Mouse (Mus musculus): ENCODE results near the gene Nfib. TPM values are rescaled to one million over a fixed set of nuclear protein-coding genes. Genes with fewer than 3 reads are reported as not detected.

Nfib gene
- polyA plus RNA-seq, 1 experiment from 2014 or later: 58.4 TPM

DNA sequence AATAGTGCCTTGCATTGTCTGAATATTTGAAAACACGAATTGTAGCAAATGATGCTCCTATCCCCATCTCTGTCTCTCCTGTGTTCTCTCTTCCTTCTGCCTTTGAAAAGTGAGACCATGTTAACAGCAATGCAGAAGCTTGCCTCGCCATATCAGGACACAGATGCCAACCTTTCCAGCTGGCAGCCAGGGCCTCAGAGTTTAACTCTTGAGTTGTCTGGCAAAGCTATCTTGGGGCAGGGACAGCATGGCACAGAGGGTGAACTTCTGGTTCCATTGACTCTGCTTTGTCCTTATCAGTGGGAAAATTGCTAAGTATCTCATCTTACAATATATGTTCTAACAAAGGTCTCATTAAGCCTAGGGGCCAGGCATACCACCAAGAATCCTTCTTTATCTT is 212.8 kb downstream of the Nfib start:
- Histone ChIP-seq H3K4me1 (replicated peaks; ENCODE audit: control insufficient read depth, insufficient read depth, low read length) (0 out of 2 replicates have a peak, but pooled peaks cover 1% of the 10 kb centered on the region), H3K27ac (ENCODE audit: low read depth, low read length) (no peak overlapping the region), H3K9me3 (ENCODE audit: control insufficient read depth, low read length) (no peaks in the 10 kb centered on the region), H3K4me3 (ENCODE audit: low read depth, low read length) (no peak overlapping the region), H3K4me2 (ENCODE audit: low read depth, low read length, severe bottlenecking) (no peak overlapping the region), H3K27me3 (ENCODE audit: control insufficient read depth, insufficient read depth, low read length) (no peaks in the 10 kb centered on the region), H3K9ac (ENCODE audit: low read length) (no peak overlapping the region), H3K36me3 (ENCODE audit: control insufficient read depth, insufficient read depth, low read length) (peaks cover 5% of the 10 kb centered on the region; the same call in 1 of the 2 replicates)
- 75% methylated on average over 2 of the region's 2 CpGs for WGBS
- no peak for ATAC-seq (replicated peaks; ENCODE audit: low FRiP score)
- DNase-seq (ENCODE audit: low spot score): no peak

DNA sequence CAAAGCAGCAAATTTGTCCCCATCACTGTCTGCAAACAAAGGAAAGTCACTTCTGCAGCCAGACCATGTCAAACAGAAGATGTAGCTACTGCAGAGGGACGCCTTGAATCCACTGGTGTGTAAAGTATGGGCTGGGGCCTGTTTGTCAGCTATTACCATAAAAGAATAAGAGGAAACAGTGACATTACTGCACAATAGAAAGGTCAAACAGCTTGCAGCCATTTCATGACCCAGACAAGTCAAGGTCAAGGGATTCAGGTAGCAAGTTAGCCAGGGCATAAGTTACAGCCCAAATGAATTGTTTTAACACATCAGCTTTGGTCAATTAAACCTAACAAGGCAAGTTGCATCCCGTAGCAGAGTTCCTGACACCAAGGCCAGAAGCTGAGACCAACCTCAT is 215.6 kb downstream of the Nfib start:
- H3K27ac ChIP-seq (ENCODE audit: low read depth, low read length): no peak overlapping the region
- no peaks in the 10 kb centered on the region; the same call in 1 of the 2 replicates for H3K36me3 ChIP-seq (ENCODE audit: control insufficient read depth, insufficient read depth, low read length)
- whole genome bisulfite sequencing: 54% methylated on average over 2 of the region's 2 CpGs
- H3K4me3 ChIP-seq (ENCODE audit: low read depth, low read length): no peak overlapping the region
- H3K4me2 ChIP-seq (ENCODE audit: low read depth, low read length, severe bottlenecking): no peak overlapping the region
- 0 out of 2 replicates have a peak, but pooled peaks cover 1% of the 10 kb centered on the region for H3K4me1 ChIP-seq (replicated peaks; ENCODE audit: control insufficient read depth, insufficient read depth, low read length)
- no peak for ATAC-seq (replicated peaks; ENCODE audit: low FRiP score)
- H3K9me3 ChIP-seq (ENCODE audit: control insufficient read depth, low read length): no peaks in the 10 kb centered on the region
- no peak for DNase-seq (ENCODE audit: low spot score)
- H3K9ac ChIP-seq (ENCODE audit: low read length): no peak overlapping the region
- no peaks in the 10 kb centered on the region for H3K27me3 ChIP-seq (ENCODE audit: control insufficient read depth, insufficient read depth, low read length)

DNA sequence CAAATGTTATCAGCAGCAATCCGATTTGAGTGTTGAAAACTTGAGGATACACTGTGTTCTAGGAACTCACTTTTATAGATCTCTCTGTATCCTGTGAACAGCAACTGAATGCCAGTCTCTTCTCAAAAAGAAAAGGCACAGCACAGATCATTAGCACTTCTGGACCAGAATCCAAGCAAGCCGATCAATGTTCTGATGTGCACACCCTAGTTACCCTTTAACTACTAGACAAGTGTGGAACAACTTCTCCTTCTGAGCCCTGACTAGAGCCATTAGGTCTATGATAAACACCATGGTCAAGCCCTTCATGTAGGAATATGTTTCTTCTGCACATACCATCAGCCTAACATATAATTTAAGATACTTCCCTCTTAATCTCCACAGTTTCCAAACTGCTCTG is 219.6 kb downstream of the Nfib start:
- Histone ChIP-seq H3K4me3 (ENCODE audit: low read depth, low read length) (no peak overlapping the region), H3K9ac (ENCODE audit: low read length) (no peak overlapping the region), H3K27ac (ENCODE audit: low read depth, low read length) (no peak overlapping the region), H3K27me3 (ENCODE audit: control insufficient read depth, insufficient read depth, low read length) (no peaks in the 10 kb centered on the region), H3K9me3 (ENCODE audit: control insufficient read depth, low read length) (no peaks in the 10 kb centered on the region), H3K36me3 (ENCODE audit: control insufficient read depth, insufficient read depth, low read length) (no peaks in the 10 kb centered on the region; the same call in 1 of the 2 replicates), H3K4me2 (ENCODE audit: low read depth, low read length, severe bottlenecking) (no peak overlapping the region), H3K4me1 (replicated peaks; ENCODE audit: control insufficient read depth, insufficient read depth, low read length) (0 out of 2 replicates have a peak, but pooled peaks cover 1% of the 10 kb centered on the region)
- ATAC-seq (replicated peaks; ENCODE audit: low FRiP score): no peak
- 93% methylated on average over 2 of the region's 2 CpGs for WGBS
- no peak for DNase-seq (ENCODE audit: low spot score)

DNA sequence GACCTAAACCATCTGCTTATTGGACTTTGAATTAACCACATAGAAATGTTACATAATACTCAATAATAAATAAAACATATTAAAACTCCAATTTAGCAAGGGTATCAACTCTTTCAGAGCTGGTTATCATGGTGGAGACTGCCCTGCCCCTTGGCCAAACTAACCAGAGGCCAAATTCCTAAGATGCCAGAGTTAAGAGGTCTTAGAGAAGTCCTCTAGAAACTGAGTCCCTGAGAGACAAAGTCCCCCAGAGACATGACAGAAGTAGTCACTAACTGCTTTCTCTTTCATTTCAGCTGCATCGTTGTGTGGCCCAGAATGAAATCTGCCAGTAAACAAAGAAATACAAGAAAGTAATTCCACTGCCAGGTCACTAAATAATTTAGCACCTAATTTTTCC is 221.7 kb downstream of the Nfib start:
- no peak overlapping the region for H3K4me2 ChIP-seq (ENCODE audit: low read depth, low read length, severe bottlenecking)
- H3K9ac ChIP-seq (ENCODE audit: low read length): no peak overlapping the region
- H3K9me3 ChIP-seq (ENCODE audit: control insufficient read depth, low read length): no peaks in the 10 kb centered on the region
- H3K4me3 ChIP-seq (ENCODE audit: low read depth, low read length): no peak overlapping the region
- no peak for ATAC-seq (replicated peaks; ENCODE audit: low FRiP score)
- H3K4me1 ChIP-seq (replicated peaks; ENCODE audit: control insufficient read depth, insufficient read depth, low read length): no peaks in the 10 kb centered on the region
- no peaks in the 10 kb centered on the region for H3K27me3 ChIP-seq (ENCODE audit: control insufficient read depth, insufficient read depth, low read length)
- no peak for DNase-seq (ENCODE audit: low spot score)
- H3K27ac ChIP-seq (ENCODE audit: low read depth, low read length): no peak overlapping the region
- no peaks in the 10 kb centered on the region; the same call in 1 of the 2 replicates for H3K36me3 ChIP-seq (ENCODE audit: control insufficient read depth, insufficient read depth, low read length)
- 69% methylated on average over 1 of the region's 1 CpGs for WGBS

DNA sequence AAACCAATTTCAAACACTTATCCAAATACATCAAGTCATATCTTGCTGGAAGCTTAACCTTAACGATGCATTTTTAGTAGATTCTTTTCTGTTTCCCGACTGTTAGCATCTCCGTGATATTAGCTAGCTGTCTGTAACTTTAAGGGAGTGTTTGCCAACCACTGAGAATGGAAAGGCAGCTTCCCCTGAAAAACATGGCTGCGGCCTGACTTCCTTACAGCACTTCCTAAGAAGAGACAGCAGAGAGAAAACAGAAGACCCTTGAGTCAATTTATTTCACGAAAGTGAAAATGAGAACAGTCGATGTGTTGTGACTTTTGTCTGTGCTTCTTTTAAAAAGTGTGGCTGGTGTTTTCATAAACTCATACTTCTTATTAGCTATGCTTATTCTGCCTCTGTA is 222.3 kb downstream of the Nfib start:
- no peak for DNase-seq (ENCODE audit: low spot score)
- H3K27me3 ChIP-seq (ENCODE audit: control insufficient read depth, insufficient read depth, low read length): no peaks in the 10 kb centered on the region
- H3K27ac ChIP-seq (ENCODE audit: low read depth, low read length): no peak overlapping the region
- 82% methylated on average over 6 of the region's 6 CpGs for WGBS
- no peak overlapping the region for H3K4me2 ChIP-seq (ENCODE audit: low read depth, low read length, severe bottlenecking)
- no peaks in the 10 kb centered on the region for H3K9me3 ChIP-seq (ENCODE audit: control insufficient read depth, low read length)
- no peak overlapping the region for H3K9ac ChIP-seq (ENCODE audit: low read length)
- no peak overlapping the region for H3K4me3 ChIP-seq (ENCODE audit: low read depth, low read length)
- ATAC-seq (replicated peaks; ENCODE audit: low FRiP score): no peak
- no peaks in the 10 kb centered on the region; the same call in 1 of the 2 replicates for H3K36me3 ChIP-seq (ENCODE audit: control insufficient read depth, insufficient read depth, low read length)
- H3K4me1 ChIP-seq (replicated peaks; ENCODE audit: control insufficient read depth, insufficient read depth, low read length): no peaks in the 10 kb centered on the region

DNA sequence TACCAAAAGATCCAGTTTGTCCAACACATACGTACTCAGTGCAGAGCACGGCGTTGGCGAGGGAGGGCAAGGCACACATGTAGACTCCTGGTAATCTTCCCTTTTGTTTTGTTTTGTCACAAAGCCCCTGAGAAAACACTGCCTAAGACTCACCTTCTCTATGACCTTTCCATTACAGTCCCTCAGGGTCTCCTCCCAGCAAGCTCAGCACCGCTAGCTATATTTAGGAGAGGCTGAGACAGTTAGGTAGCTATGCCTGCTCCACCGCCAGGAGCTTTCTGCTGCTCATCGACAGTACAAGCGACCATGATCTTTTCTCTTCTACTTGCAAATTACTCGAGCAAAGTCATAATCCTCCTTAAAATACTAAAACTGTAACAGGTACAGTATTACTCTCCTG is 224.9 kb downstream of the Nfib start:
- Histone ChIP-seq H3K27me3 (ENCODE audit: control insufficient read depth, insufficient read depth, low read length) (no peaks in the 10 kb centered on the region), H3K9ac (ENCODE audit: low read length) (no peak overlapping the region), H3K27ac (ENCODE audit: low read depth, low read length) (no peak overlapping the region), H3K9me3 (ENCODE audit: control insufficient read depth, low read length) (no peaks in the 10 kb centered on the region), H3K36me3 (ENCODE audit: control insufficient read depth, insufficient read depth, low read length) (no peaks in the 10 kb centered on the region), H3K4me2 (ENCODE audit: low read depth, low read length, severe bottlenecking) (no peak overlapping the region), H3K4me1 (replicated peaks; ENCODE audit: control insufficient read depth, insufficient read depth, low read length) (no peaks in the 10 kb centered on the region), H3K4me3 (ENCODE audit: low read depth, low read length) (no peak overlapping the region)
- DNase-seq (ENCODE audit: low spot score) (no peak), ATAC-seq (replicated peaks; ENCODE audit: low FRiP score) (no peak)
- WGBS: 84% methylated on average over 9 of the region's 9 CpGs

DNA sequence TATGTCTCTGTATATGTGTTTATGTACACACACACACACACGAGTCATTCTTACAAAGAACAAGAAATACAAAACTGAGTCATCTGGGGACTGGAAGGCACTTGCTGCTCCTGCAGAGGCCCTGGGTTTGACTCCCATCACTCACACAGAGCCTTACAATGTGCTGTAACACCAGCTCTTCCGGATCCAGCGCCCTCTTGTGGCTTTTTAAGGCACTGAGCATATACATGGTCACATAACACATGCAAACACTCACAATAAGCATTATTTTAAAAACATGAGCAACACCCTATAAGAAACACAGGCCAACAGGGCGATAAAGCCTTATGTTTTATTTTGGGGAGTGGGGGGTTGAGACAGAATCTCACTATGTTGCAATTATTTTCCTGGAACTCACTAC is 226.2 kb downstream of the Nfib start:
- WGBS: 74% methylated on average over 4 of the region's 4 CpGs

DNA sequence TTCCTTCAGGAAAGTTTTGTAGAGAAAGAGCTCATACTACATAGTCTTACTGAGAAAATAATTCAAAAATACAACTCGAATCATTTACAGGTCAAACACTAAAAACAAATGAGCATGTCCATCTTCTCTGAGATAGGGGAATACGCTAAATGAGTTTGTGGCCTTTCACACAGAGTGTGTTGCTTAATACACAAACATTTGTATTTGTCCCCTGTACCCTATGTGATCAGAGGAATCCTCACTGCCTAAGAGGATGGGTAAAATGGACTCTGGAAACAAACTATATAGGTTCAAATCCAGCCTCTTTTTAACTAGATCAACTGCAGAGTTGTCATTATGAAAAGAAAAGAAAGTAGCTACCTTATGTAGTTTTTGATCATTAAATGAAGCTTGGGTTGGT is 227.8 kb downstream of the Nfib start:
- Histone ChIP-seq H3K9me3 (ENCODE audit: control insufficient read depth, low read length) (no peaks in the 10 kb centered on the region), H3K4me3 (ENCODE audit: low read depth, low read length) (no peak overlapping the region), H3K4me2 (ENCODE audit: low read depth, low read length, severe bottlenecking) (no peak overlapping the region), H3K27me3 (ENCODE audit: control insufficient read depth, insufficient read depth, low read length) (no peaks in the 10 kb centered on the region), H3K4me1 (replicated peaks; ENCODE audit: control insufficient read depth, insufficient read depth, low read length) (no peaks in the 10 kb centered on the region), H3K36me3 (ENCODE audit: control insufficient read depth, insufficient read depth, low read length) (no peaks in the 10 kb centered on the region), H3K27ac (ENCODE audit: low read depth, low read length) (no peak overlapping the region), H3K9ac (ENCODE audit: low read length) (no peak overlapping the region)
- 86% methylated on average over 2 of the region's 2 CpGs for WGBS
- ATAC-seq (replicated peaks; ENCODE audit: low FRiP score) (no peak), DNase-seq (ENCODE audit: low spot score) (no peak)

More for the DNA sequence above, 226.2 kb downstream of the Nfib start:
- Histone ChIP-seq H3K9ac (ENCODE audit: low read length) (no peak overlapping the region), H3K36me3 (ENCODE audit: control insufficient read depth, insufficient read depth, low read length) (no peaks in the 10 kb centered on the region), H3K9me3 (ENCODE audit: control insufficient read depth, low read length) (no peaks in the 10 kb centered on the region), H3K27me3 (ENCODE audit: control insufficient read depth, insufficient read depth, low read length) (no peaks in the 10 kb centered on the region), H3K27ac (ENCODE audit: low read depth, low read length) (no peak overlapping the region), H3K4me3 (ENCODE audit: low read depth, low read length) (no peak overlapping the region), H3K4me1 (replicated peaks; ENCODE audit: control insufficient read depth, insufficient read depth, low read length) (no peaks in the 10 kb centered on the region), H3K4me2 (ENCODE audit: low read depth, low read length, severe bottlenecking) (no peak overlapping the region)
- ATAC-seq (replicated peaks; ENCODE audit: low FRiP score) (no peak), DNase-seq (ENCODE audit: low spot score) (no peak)

DNA sequence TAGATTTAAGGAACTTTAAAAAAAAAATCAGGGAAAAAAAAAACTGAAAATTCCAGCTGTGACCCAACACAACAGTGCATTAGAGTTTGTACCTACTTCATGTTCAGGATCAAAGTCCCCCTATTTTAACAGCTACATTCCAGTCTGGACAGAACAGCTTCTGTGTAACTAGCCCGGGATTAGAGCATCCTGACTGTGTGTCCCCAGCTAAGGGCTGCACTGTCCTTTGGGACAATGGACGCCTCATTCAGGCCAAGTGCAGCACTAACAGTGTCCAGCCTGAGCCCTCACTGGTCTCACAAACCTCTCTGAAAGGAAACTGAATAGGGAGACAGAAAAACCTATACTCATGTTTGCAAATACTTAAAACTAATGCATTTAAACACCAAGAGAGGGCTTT is 229.1 kb downstream of the Nfib start:
- 69% methylated on average over 2 of the region's 2 CpGs for WGBS
- Histone ChIP-seq H3K4me3 (ENCODE audit: low read depth, low read length) (no peak overlapping the region), H3K4me1 (replicated peaks; ENCODE audit: control insufficient read depth, insufficient read depth, low read length) (no peaks in the 10 kb centered on the region), H3K9ac (ENCODE audit: low read length) (no peak overlapping the region), H3K27ac (ENCODE audit: low read depth, low read length) (no peak overlapping the region), H3K4me2 (ENCODE audit: low read depth, low read length, severe bottlenecking) (no peak overlapping the region), H3K9me3 (ENCODE audit: control insufficient read depth, low read length) (no peaks in the 10 kb centered on the region), H3K27me3 (ENCODE audit: control insufficient read depth, insufficient read depth, low read length) (no peaks in the 10 kb centered on the region), H3K36me3 (ENCODE audit: control insufficient read depth, insufficient read depth, low read length) (no peaks in the 10 kb centered on the region)
- DNase-seq (ENCODE audit: low spot score) (no peak), ATAC-seq (replicated peaks; ENCODE audit: low FRiP score) (no peak)
